26 mouse cellular contexts compared by ENCODE assay signal in the genomic region with DNA sequence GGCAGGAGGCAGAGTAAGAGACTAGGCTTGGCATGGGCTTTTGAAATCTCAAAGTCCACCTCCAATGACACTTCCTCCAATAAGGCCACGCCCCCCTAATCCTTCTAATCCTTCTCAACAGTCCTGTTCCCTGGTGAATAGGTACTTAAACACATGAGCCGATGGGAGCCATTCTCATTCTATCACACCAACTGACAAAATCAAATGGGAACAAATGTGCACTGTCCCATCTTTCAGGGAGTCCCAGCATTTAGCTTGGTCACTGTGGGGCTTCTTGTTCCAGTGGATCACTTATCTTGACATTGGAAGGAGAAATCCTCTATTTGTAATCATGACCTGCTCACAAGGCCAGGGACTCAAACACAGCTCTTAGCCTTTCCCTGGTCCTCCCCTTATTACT. TPM values are rescaled to one million over a fixed set of nuclear protein-coding genes. Genes with fewer than 3 reads are reported as not detected.
"Had no signal": no experiment of that assay in that cellular context is flagged by ENCODE, and none has a peak within 500 bp of the region (broad histone marks: within the 10 kb centered on the region; RNA-seq: fewer than 3 reads in every experiment).

No protein-coding gene starts in this region.

- DNase-seq: cerebellum, adult 9-10 months; cerebellum, adult 9-11 months; cerebellum, postnatal 10 days; cerebellum, postnatal 14 days; cerebellum, postnatal 25 days; cerebellum, postnatal 36 days; embryo, embryonic 11 days; forebrain, postnatal 0 days; gastrocnemius, adult 2 months; gastrocnemius, postnatal 10 days; gastrocnemius, postnatal 14 days; gastrocnemius, postnatal 25 days; gastrocnemius, postnatal 36 days; heart, adult 18-20 months; heart, adult 2 months had no signal

- H3K36me3 ChIP-seq: embryonic facial prominence, embryonic 10.5 days; embryonic facial prominence, embryonic 12.5 days; embryonic facial prominence, embryonic 13.5 days; embryonic facial prominence, embryonic 15.5 days; forebrain, embryonic 10.5 days; forebrain, embryonic 12.5 days; forebrain, embryonic 15.5 days had no signal

- H3K4me3 ChIP-seq: embryonic facial prominence, embryonic 10.5 days; embryonic facial prominence, embryonic 12.5 days; embryonic facial prominence, embryonic 13.5 days; embryonic facial prominence, embryonic 15.5 days; erythroblast, embryonic 14.5 days; forebrain, embryonic 10.5 days; forebrain, embryonic 12.5 days; forebrain, embryonic 13.5 days; forebrain, embryonic 15.5 days; gastrocnemius, adult 2 months; heart, adult 2 months had no signal

- H3K4me2 ChIP-seq: embryonic facial prominence, embryonic 12.5 days; embryonic facial prominence, embryonic 13.5 days; embryonic facial prominence, embryonic 15.5 days; forebrain, embryonic 12.5 days; forebrain, embryonic 13.5 days; forebrain, embryonic 15.5 days had no signal

- H3K9me3 ChIP-seq: embryonic facial prominence, embryonic 10.5 days; embryonic facial prominence, embryonic 12.5 days; embryonic facial prominence, embryonic 15.5 days; forebrain, embryonic 10.5 days; forebrain, embryonic 12.5 days; forebrain, embryonic 13.5 days; forebrain, embryonic 15.5 days had no signal

- H3K9ac ChIP-seq: embryonic facial prominence, embryonic 12.5 days; embryonic facial prominence, embryonic 13.5 days; embryonic facial prominence, embryonic 15.5 days; forebrain, embryonic 12.5 days; forebrain, embryonic 13.5 days; forebrain, embryonic 15.5 days; forebrain, postnatal 0 days had no signal

- H3K27me3 ChIP-seq: embryonic facial prominence, embryonic 12.5 days; embryonic facial prominence, embryonic 15.5 days; forebrain, embryonic 13.5 days; forebrain, embryonic 15.5 days had no signal

- ATAC-seq: forebrain, embryonic 13.5 days; forebrain, embryonic 14.5 days; forebrain, embryonic 15.5 days; forebrain, embryonic 16.5 days; forebrain, postnatal 0 days had no signal

- H3K27ac ChIP-seq: embryonic facial prominence, embryonic 10.5 days; embryonic facial prominence, embryonic 12.5 days; embryonic facial prominence, embryonic 13.5 days; embryonic facial prominence, embryonic 15.5 days; forebrain, embryonic 10.5 days; forebrain, embryonic 12.5 days; forebrain, embryonic 13.5 days; forebrain, embryonic 15.5 days; gastrocnemius, adult 2 months; heart, adult 2 months had no signal

RNA-seq across cellular contexts. Expression of a gene that starts 4.3 kb away (rescaled TPM):
- polyA plus RNA-seq: erythroblast, embryonic 14.5 days had no signal
